8 mouse cellular contexts compared by ENCODE assay signal in genomic region chr1:171037861-171038721, GRCm38 (mm10). TPM values are rescaled to one million over a fixed set of nuclear protein-coding genes. Genes with fewer than 3 reads are reported as not detected.
DNase-seq lines count a peak whose midpoint lies in the region; ATAC-seq and TF ChIP-seq lines count a peak whose summit lies in the region.

No protein-coding gene starts in this region.

- H3K4me2 ChIP-seq in forebrain, postnatal 0 days (ENCODE audit: low read depth) = peak overlapping the region; percentile 44
- H3K4me2 ChIP-seq in lung, embryonic 14.5 days = peak overlapping the region; percentile 61

- no peak for TF ChIP-seq POLR2A in cerebellum, adult 2 months (IDR thresholded peaks at IDR 0.05; ENCODE audit: borderline replicate concordance, insufficient read depth, low read length)

- in situ Hi-C loops in ES-E14 (cut with MboI; ENCODE audit: low sequenced_read_pairs in 2 of 2, unreplicated experiment in 2 of 2) = no loop called here

- no peak overlapping the region for H3K27ac ChIP-seq in ES-E14 (ENCODE audit: insufficient read depth, low read depth, low read length, poor library complexity, severe bottlenecking)
- peak overlapping the region; percentile 79 for H3K27ac ChIP-seq in cerebellum, adult 2 months (ENCODE audit: insufficient read depth, low read length)
- peak overlapping the region; percentile 96 for H3K27ac ChIP-seq in forebrain, postnatal 0 days (ENCODE audit: low read depth, low read length)
- peak overlapping the region; percentile 82 for H3K27ac ChIP-seq in lung, embryonic 14.5 days (ENCODE audit: low read depth)

- ATAC-seq in forebrain, postnatal 0 days = peak; percentile 79
- peak; percentile 85 for ATAC-seq in lung, embryonic 14.5 days (ENCODE audit: insufficient read depth)
- peak; percentile 47 for ATAC-seq in neutrophil, adult 5-6 weeks (ENCODE audit: extremely low read depth, insufficient number of reproducible peaks, low FRiP score, poor library complexity, severe bottlenecking)

- no peak for TF ChIP-seq CTCF in cerebellum, adult 2 months (IDR thresholded peaks at IDR 0.05; ENCODE audit: borderline replicate concordance, insufficient read depth, low read depth, low read length)
- peak; percentile 3; the same call in 1 of the 2 replicates for TF ChIP-seq CTCF in forebrain, postnatal 0 days (IDR thresholded peaks at IDR 0.05; ENCODE audit: low read depth)
- TF ChIP-seq CTCF in lung, embryonic 14.5 days (IDR thresholded peaks at IDR 0.05; ENCODE audit: low read depth) = no peak

- peak; percentile 52 for DNase-seq in ES-E14 (ENCODE audit: low read depth, low spot score)
- DNase-seq in cerebellum, adult 2 months = peak; percentile 79 to 87
- peak; percentile 94 for DNase-seq in forebrain, postnatal 0 days
- DNase-seq in heart, postnatal 4 days = peak; percentile 89
- peak; percentile 76 to 90 for DNase-seq in layer of hippocampus, adult 8-10 months (ENCODE audit: low spot score in 2 of 2)
- peak; percentile 96 for DNase-seq in lung, embryonic 14.5 days
- DNase-seq in thymus, adult 18-20 months = peak; percentile 20 to 57

- no peaks in the 10 kb centered on the region for H3K36me3 ChIP-seq in ES-E14 (ENCODE audit: control insufficient read depth, insufficient read depth, low read length, poor library complexity, severe bottlenecking)
- no peaks in the 10 kb centered on the region for H3K36me3 ChIP-seq in forebrain, postnatal 0 days (ENCODE audit: insufficient read depth)
- no peaks in the 10 kb centered on the region for H3K36me3 ChIP-seq in lung, embryonic 14.5 days (ENCODE audit: insufficient read depth)

- H3K4me1 ChIP-seq in ES-E14 (ENCODE audit: control insufficient read depth in 2 of 2, insufficient read depth in 2 of 2, low read length in 2 of 2, poor library complexity in 1 of 2) = no peaks in the 10 kb centered on the region
- H3K4me1 ChIP-seq in cerebellum, adult 2 months (ENCODE audit: control insufficient read depth, insufficient read depth, low read length) = no peaks in the 10 kb centered on the region
- H3K4me1 ChIP-seq in forebrain, postnatal 0 days (ENCODE audit: insufficient read depth) = no peaks in the 10 kb centered on the region
- H3K4me1 ChIP-seq in lung, embryonic 14.5 days (ENCODE audit: insufficient read depth) = no peaks in the 10 kb centered on the region

- no peaks in the 10 kb centered on the region for H3K27me3 ChIP-seq in cerebellum, adult 2 months (ENCODE audit: control insufficient read depth, insufficient read depth, low read length)
- no peaks in the 10 kb centered on the region for H3K27me3 ChIP-seq in forebrain, postnatal 0 days (ENCODE audit: insufficient read depth, low read length)
- no peaks in the 10 kb centered on the region; the same call in 1 of the 2 replicates for H3K27me3 ChIP-seq in lung, embryonic 14.5 days (ENCODE audit: insufficient read depth, low read length)

- under 1% methylated on average over 47 of the region's 47 CpGs for WGBS in cerebellum, adult 2 months
- under 1% methylated on average over 47 of the region's 47 CpGs for WGBS in forebrain, postnatal 0 days
- under 1% methylated on average over 47 of the region's 47 CpGs for WGBS in lung, embryonic 14.5 days

- peak overlapping the region; percentile 92 for H3K9ac ChIP-seq in ES-E14 (ENCODE audit: insufficient read depth, low read depth, low read length, poor library complexity, severe bottlenecking)
- peak overlapping the region; percentile 86 for H3K9ac ChIP-seq in forebrain, postnatal 0 days
- peak overlapping the region; percentile 82 for H3K9ac ChIP-seq in lung, embryonic 14.5 days

- H3K9me3 ChIP-seq in ES-E14 (ENCODE audit: control insufficient read depth, insufficient read depth, low read depth, low read length) = no peaks in the 10 kb centered on the region
- no peaks in the 10 kb centered on the region for H3K9me3 ChIP-seq in forebrain, postnatal 0 days (ENCODE audit: low read length)
- H3K9me3 ChIP-seq in lung, embryonic 14.5 days (ENCODE audit: low read depth, low read length) = no peaks in the 10 kb centered on the region

- H3K4me3 ChIP-seq in ES-E14 (ENCODE audit: insufficient read depth in 1 of 2, low read depth in 1 of 2, low read length in 2 of 2, poor library complexity in 1 of 2, severe bottlenecking in 1 of 2) = peak overlapping the region; percentile 91 to 98
- H3K4me3 ChIP-seq in cerebellum, adult 2 months (replicated peaks; ENCODE audit: insufficient read depth, low read depth, low read length) = peak overlapping the region; percentile 89
- peak overlapping the region; percentile 97 for H3K4me3 ChIP-seq in forebrain, postnatal 0 days (ENCODE audit: low read depth, low read length)
- H3K4me3 ChIP-seq in lung, embryonic 14.5 days (ENCODE audit: low read depth, low read length) = peak overlapping the region; percentile 85

TF ChIP-seq in ES-E14, 5 proteins besides CTCF, POLR2A, EP300 and RAD21:
- no peak for TF ChIP-seq CHD2 (IDR thresholded peaks at IDR 0.05; ENCODE audit: low read depth, low read length)
- no peak for TF ChIP-seq ZC3H11A (IDR thresholded peaks at IDR 0.05; ENCODE audit: borderline replicate concordance, low read depth, low read length)
- no peak for TF ChIP-seq HCFC1 (IDR thresholded peaks at IDR 0.05; ENCODE audit: borderline replicate concordance, insufficient read depth, low read length)
- TF ChIP-seq ZNF384 (IDR thresholded peaks at IDR 0.05; ENCODE audit: low read depth, low read length) = no peak
- TF ChIP-seq MAFK (IDR thresholded peaks at IDR 0.05; ENCODE audit: insufficient read depth, low read depth, low read length) = peak; percentile 85
TF ChIP-seq in ES-E14: peak in this region for 1.

RNA-seq across cellular contexts. Expression of gene Fcgr4, which starts 19.4 kb away (rescaled TPM):
- 0.49 TPM in 1 of 2 replicates, not detected in the other for total RNA-seq in ES-E14 (2012; rRNA removed)
- polyA plus RNA-seq in cerebellum, adult 2 months (2012; rRNA removed) = 0.18 and 0.22 TPM in 2 replicates
- total RNA-seq in forebrain, postnatal 0 days (2014; rRNA removed) = 0.76 TPM in 1 of 2 replicates, not detected in the other
- polyA plus RNA-seq in forebrain, postnatal 0 days (2015; fragmentation: Nextera tagmentation; extraction: Ambion mirVana) = 0.44 and 0.67 TPM in 2 replicates
- total RNA-seq in heart, postnatal 4 days (2021) = under 1 TPM; 0.36 to 0.56 TPM
- total RNA-seq in layer of hippocampus, adult 8-10 months (2022) = 1 to 10 TPM in 2 of 4 experiments, not detected in 2; 1.5 to 1.7 TPM
- polyA plus RNA-seq in lung, embryonic 14.5 days (2014; fragmentation: Nextera tagmentation; extraction: Ambion mirVana) = 0.35 and 0.47 TPM in 2 replicates
- total RNA-seq in neutrophil, adult 5-6 weeks (2017) = 134 TPM in 2 replicates

RNA-seq across cellular contexts. Expression of gene Fcgr3, which starts 26.6 kb away (rescaled TPM):
- total RNA-seq in ES-E14 (2012; rRNA removed) = 0.32 and 0.40 TPM in 2 replicates
- polyA plus RNA-seq in cerebellum, adult 2 months (2012; rRNA removed) = 5.2 and 6.0 TPM in 2 replicates
- 13.5 and 14.9 TPM in 2 replicates for total RNA-seq in forebrain, postnatal 0 days (2014; rRNA removed)
- polyA plus RNA-seq in forebrain, postnatal 0 days (2015; fragmentation: Nextera tagmentation; extraction: Ambion mirVana) = 13.9 and 14.6 TPM in 2 replicates
- 1 to 10 TPM; 4.2 to 4.6 TPM for total RNA-seq in heart, postnatal 4 days (2021)
- 10 to 100 TPM; 10.6 to 67.7 (median 34.1) TPM for total RNA-seq in layer of hippocampus, adult 8-10 months (2022)
- 10.8 and 14.3 TPM in 2 replicates for polyA plus RNA-seq in lung, embryonic 14.5 days (2014; fragmentation: Nextera tagmentation; extraction: Ambion mirVana)
- total RNA-seq in neutrophil, adult 5-6 weeks (2017) = 682 and 697 TPM in 2 replicates

Comparison
In these comparisons a context has a peak if more than half of its experiments do, and no peak if none do; other contexts are left out.
1. DNase-seq: peak in every context shown above with its lines; median percentile 96 in lung, embryonic 14.5 days; 94 in forebrain, postnatal 0 days; 89 in heart, postnatal 4 days; 83 in cerebellum, adult 2 months; 83 in layer of hippocampus, adult 8-10 months; 52 in ES-E14; 38 in thymus, adult 18-20 months.
2. RNA of gene Fcgr4, which starts 19.4 kb away (total RNA-seq): 134 TPM in neutrophil, adult 5-6 weeks; 1.5 to 1.7 TPM in layer of hippocampus, adult 8-10 months, 0.76 TPM in forebrain, postnatal 0 days, 0.36 to 0.56 TPM in heart, postnatal 4 days and 0.49 TPM in ES-E14; every median in the first group is over 10 times any median in the second.
3. Peak in every context shown above with its lines, with median percentiles within 50 percentile points of each other: H3K4me3 ChIP-seq, H3K9ac ChIP-seq and ATAC-seq.